23 mouse cellular contexts compared by ENCODE assay signal in the genomic region with DNA sequence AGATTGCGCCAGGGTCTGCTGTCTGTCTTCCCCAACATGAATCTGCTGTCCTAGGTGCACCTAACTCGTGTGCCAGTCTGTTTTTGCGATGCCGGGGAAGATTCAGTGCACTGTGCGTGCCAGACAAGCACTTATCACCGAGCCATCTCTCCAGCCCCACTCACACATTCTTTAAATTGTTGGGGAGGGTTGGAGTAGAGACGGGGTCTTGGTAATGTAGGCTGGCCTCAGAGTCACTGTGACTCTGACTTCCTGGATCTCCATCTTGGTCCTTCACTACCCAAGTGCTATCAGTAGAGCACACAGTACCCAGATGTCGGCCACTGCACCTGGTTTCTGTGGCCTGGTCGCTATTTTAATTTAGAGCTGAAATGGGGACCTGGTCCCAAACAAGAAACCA. TPM values are rescaled to one million over a fixed set of nuclear protein-coding genes. Genes with fewer than 3 reads are reported as not detected.
DNase-seq lines count a peak whose midpoint lies in the region; ATAC-seq lines count a peak whose summit lies in the region.
"Had no signal": no experiment of that assay in that cellular context is flagged by ENCODE, and none has a peak within 500 bp of the region (broad histone marks: within the 10 kb centered on the region; RNA-seq: fewer than 3 reads in every experiment).

No protein-coding gene starts in this region.

- no peaks in the 10 kb centered on the region for H3K36me3 ChIP-seq in forebrain, embryonic 12.5 days (replicated peaks)
- H3K36me3 ChIP-seq in forebrain, embryonic 16.5 days (ENCODE audit: control insufficient read depth, insufficient read depth): no peaks in the 10 kb centered on the region
- no peaks in the 10 kb centered on the region for H3K36me3 ChIP-seq in heart, embryonic 13.5 days
- no peaks in the 10 kb centered on the region for H3K36me3 ChIP-seq in liver, embryonic 11.5 days (ENCODE audit: control insufficient read depth, insufficient read depth, low read length)
- no peaks in the 10 kb centered on the region for H3K36me3 ChIP-seq in intestine, embryonic 16.5 days (ENCODE audit: control insufficient read depth, insufficient read depth, low read length)
- H3K36me3 ChIP-seq: embryonic facial prominence, embryonic 10.5 days; embryonic facial prominence, embryonic 15.5 days; hindbrain, embryonic 12.5 days; limb, embryonic 10.5 days; limb, embryonic 15.5 days; liver, embryonic 15.5 days; lung, embryonic 15.5 days; stomach, embryonic 15.5 days had no signal

- H3K4me3 ChIP-seq in forebrain, embryonic 12.5 days (replicated peaks): no peak overlapping the region
- no peak overlapping the region for H3K4me3 ChIP-seq in forebrain, embryonic 16.5 days (replicated peaks; ENCODE audit: low read length)
- H3K4me3 ChIP-seq in heart, embryonic 13.5 days: no peak overlapping the region
- no peak overlapping the region for H3K4me3 ChIP-seq in liver, embryonic 11.5 days (ENCODE audit: low read depth, low read length)
- no peak overlapping the region for H3K4me3 ChIP-seq in intestine, embryonic 16.5 days (ENCODE audit: low read length)
- H3K4me3 ChIP-seq: embryonic facial prominence, embryonic 10.5 days; embryonic facial prominence, embryonic 15.5 days; forebrain, embryonic 13.5 days; hindbrain, embryonic 12.5 days; limb, embryonic 10.5 days; limb, embryonic 15.5 days; liver, embryonic 15.5 days; lung, embryonic 15.5 days; stomach, embryonic 15.5 days had no signal

- ATAC-seq in forebrain, embryonic 12.5 days (ENCODE audit: low FRiP score): 0 out of 2 replicates have a peak, but pooled peaks have one; percentile 16
- no peak for ATAC-seq in forebrain, embryonic 16.5 days
- ATAC-seq in heart, embryonic 13.5 days (ENCODE audit: extremely low read depth, insufficient number of reproducible peaks, low FRiP score, low TSS enrichment): no peak
- ATAC-seq in liver, embryonic 11.5 days (replicated peaks; ENCODE audit: low FRiP score): 0 out of 2 replicates have a peak, but pooled peaks have one; percentile 19
- ATAC-seq in intestine, embryonic 16.5 days: no peak
- ATAC-seq: intestine, postnatal 0 days; midbrain, embryonic 16.5 days had no signal

- H3K9me3 ChIP-seq in forebrain, embryonic 12.5 days: no peaks in the 10 kb centered on the region
- no peaks in the 10 kb centered on the region for H3K9me3 ChIP-seq in forebrain, embryonic 16.5 days (ENCODE audit: control insufficient read depth, low read length)
- H3K9me3 ChIP-seq in heart, embryonic 13.5 days: no peaks in the 10 kb centered on the region
- H3K9me3 ChIP-seq in liver, embryonic 11.5 days (ENCODE audit: control insufficient read depth, low read length): no peaks in the 10 kb centered on the region
- H3K9me3 ChIP-seq in intestine, embryonic 16.5 days (ENCODE audit: control insufficient read depth, low read length): no peaks in the 10 kb centered on the region
- H3K9me3 ChIP-seq: embryonic facial prominence, embryonic 10.5 days; embryonic facial prominence, embryonic 15.5 days; forebrain, embryonic 13.5 days; hindbrain, embryonic 12.5 days; limb, embryonic 10.5 days; limb, embryonic 15.5 days; liver, embryonic 15.5 days; lung, embryonic 15.5 days; stomach, embryonic 15.5 days had no signal

- H3K4me1 ChIP-seq in forebrain, embryonic 12.5 days: no peaks in the 10 kb centered on the region
- no peaks in the 10 kb centered on the region for H3K4me1 ChIP-seq in forebrain, embryonic 16.5 days (replicated peaks; ENCODE audit: control insufficient read depth, insufficient read depth, low read length)
- H3K4me1 ChIP-seq in heart, embryonic 13.5 days: peaks cover 6% of the 10 kb centered on the region; the same call in 1 of the 2 replicates
- H3K4me1 ChIP-seq in liver, embryonic 11.5 days (replicated peaks; ENCODE audit: control insufficient read depth, insufficient read depth, low read length): peaks cover 3% of the 10 kb centered on the region
- H3K4me1 ChIP-seq in intestine, embryonic 16.5 days (ENCODE audit: control insufficient read depth, insufficient read depth, low read length): no peaks in the 10 kb centered on the region
- H3K4me1 ChIP-seq: embryonic facial prominence, embryonic 10.5 days; embryonic facial prominence, embryonic 15.5 days; forebrain, embryonic 13.5 days; hindbrain, embryonic 12.5 days; limb, embryonic 15.5 days; liver, embryonic 15.5 days; lung, embryonic 15.5 days; stomach, embryonic 15.5 days had no signal

- no peak overlapping the region for H3K4me2 ChIP-seq in forebrain, embryonic 12.5 days
- no peak overlapping the region for H3K4me2 ChIP-seq in forebrain, embryonic 16.5 days (ENCODE audit: low read length)
- peak overlapping the region; percentile 16 for H3K4me2 ChIP-seq in heart, embryonic 13.5 days
- no peak overlapping the region for H3K4me2 ChIP-seq in liver, embryonic 11.5 days
- H3K4me2 ChIP-seq in intestine, embryonic 16.5 days (ENCODE audit: low read depth, low read length): no peak overlapping the region
- H3K4me2 ChIP-seq: embryonic facial prominence, embryonic 15.5 days; forebrain, embryonic 13.5 days; hindbrain, embryonic 12.5 days; limb, embryonic 15.5 days; liver, embryonic 15.5 days; lung, embryonic 15.5 days; midbrain, embryonic 11.5 days; stomach, embryonic 15.5 days had no signal

- H3K27me3 ChIP-seq in forebrain, embryonic 12.5 days: peaks cover 8% of the 10 kb centered on the region; the same call in 1 of the 2 replicates
- H3K27me3 ChIP-seq in forebrain, embryonic 16.5 days (replicated peaks; ENCODE audit: control insufficient read depth, insufficient read depth, low read length): no peaks in the 10 kb centered on the region
- no peaks in the 10 kb centered on the region for H3K27me3 ChIP-seq in heart, embryonic 13.5 days (replicated peaks)
- H3K27me3 ChIP-seq in liver, embryonic 11.5 days (replicated peaks; ENCODE audit: control insufficient read depth, insufficient read depth, low read length): no peaks in the 10 kb centered on the region
- H3K27me3 ChIP-seq in intestine, embryonic 16.5 days (replicated peaks; ENCODE audit: control insufficient read depth, insufficient read depth, low read length): no peaks in the 10 kb centered on the region
- H3K27me3 ChIP-seq: CH12.LX; embryonic facial prominence, embryonic 15.5 days; hindbrain, embryonic 12.5 days; limb, embryonic 15.5 days; liver, embryonic 15.5 days; lung, embryonic 15.5 days; stomach, embryonic 15.5 days had no signal

- no peak overlapping the region for H3K9ac ChIP-seq in forebrain, embryonic 12.5 days
- no peak overlapping the region for H3K9ac ChIP-seq in forebrain, embryonic 16.5 days (replicated peaks; ENCODE audit: low read depth, low read length)
- no peak overlapping the region for H3K9ac ChIP-seq in heart, embryonic 13.5 days
- H3K9ac ChIP-seq in liver, embryonic 11.5 days (ENCODE audit: low read depth, low read length): no peak overlapping the region
- no peak overlapping the region for H3K9ac ChIP-seq in intestine, embryonic 16.5 days (ENCODE audit: low read depth, low read length)
- H3K9ac ChIP-seq: embryonic facial prominence, embryonic 15.5 days; forebrain, embryonic 13.5 days; hindbrain, embryonic 12.5 days; limb, embryonic 15.5 days; liver, embryonic 15.5 days; lung, embryonic 15.5 days; stomach, embryonic 15.5 days had no signal

- DNase-seq in heart, adult 8-10 months (ENCODE audit: low spot score): no peak
- DNase-seq in liver, embryonic 11.5 days (ENCODE audit: low spot score): no peak
- DNase-seq in liver: no peak
- DNase-seq: adrenal gland, adult 8-10 months; layer of hippocampus, adult 9-11 months; right cerebral cortex, postnatal 25 days had no signal

- no peak overlapping the region for H3K27ac ChIP-seq in forebrain, embryonic 12.5 days
- H3K27ac ChIP-seq in forebrain, embryonic 16.5 days (ENCODE audit: low read length): no peak overlapping the region
- H3K27ac ChIP-seq in heart, embryonic 13.5 days (replicated peaks): no peak overlapping the region
- H3K27ac ChIP-seq in liver, embryonic 11.5 days (ENCODE audit: low read depth, low read length): no peak overlapping the region
- H3K27ac ChIP-seq in intestine, embryonic 16.5 days (ENCODE audit: low read length): no peak overlapping the region
- H3K27ac ChIP-seq: embryonic facial prominence, embryonic 10.5 days; embryonic facial prominence, embryonic 15.5 days; forebrain, embryonic 13.5 days; hindbrain, embryonic 12.5 days; limb, embryonic 10.5 days; limb, embryonic 15.5 days; liver, embryonic 15.5 days; lung, embryonic 15.5 days; stomach, embryonic 15.5 days had no signal

- WGBS in forebrain, embryonic 12.5 days: 81% methylated on average over 9 of the region's 9 CpGs
- 76% methylated on average over 9 of the region's 9 CpGs for WGBS in forebrain, embryonic 16.5 days
- 32% methylated on average over 9 of the region's 9 CpGs for WGBS in heart, embryonic 13.5 days
- WGBS in liver, embryonic 11.5 days: 48% methylated on average over 9 of the region's 9 CpGs
- WGBS in intestine, embryonic 16.5 days: 45% methylated on average over 9 of the region's 9 CpGs

RNA-seq across cellular contexts. Expression of a gene that starts 47.4 kb away (rescaled TPM):
- 118 and 121 TPM in 2 replicates for polyA plus RNA-seq in forebrain, embryonic 12.5 days (2016; fragmentation: Nextera tagmentation; extraction: Ambion mirVana)
- polyA plus RNA-seq in forebrain, embryonic 16.5 days (2015; fragmentation: Nextera tagmentation; extraction: Ambion mirVana): 156 and 201 TPM in 2 replicates
- 25.0 and 27.6 TPM in 2 replicates for polyA plus RNA-seq in heart, embryonic 13.5 days (2015; fragmentation: Nextera tagmentation; extraction: Ambion mirVana)
- 100 to 1,000 TPM; 297 to 377 (median 334) TPM for total RNA-seq in heart, adult 8-10 months (2022)
- 17.3 and 19.7 TPM in 2 replicates for polyA plus RNA-seq in liver, embryonic 11.5 days (2014; fragmentation: Nextera tagmentation; extraction: Ambion mirVana)
- polyA plus RNA-seq in intestine, embryonic 16.5 days (2015; fragmentation: Nextera tagmentation; extraction: Ambion mirVana): 14.7 and 15.8 TPM in 2 replicates

Comparison
In these comparisons a context has a peak if more than half of its experiments do, and no peak if none do; other contexts are left out.
1. ATAC-seq: peak in forebrain, embryonic 12.5 days (single experiment) and liver, embryonic 11.5 days (single experiment); none in forebrain, embryonic 16.5 days (single experiment), heart, embryonic 13.5 days (single experiment) and intestine, embryonic 16.5 days (single experiment).